Comparison of ENCODE assay signal across 24 mouse cellular contexts in the genomic region with DNA sequence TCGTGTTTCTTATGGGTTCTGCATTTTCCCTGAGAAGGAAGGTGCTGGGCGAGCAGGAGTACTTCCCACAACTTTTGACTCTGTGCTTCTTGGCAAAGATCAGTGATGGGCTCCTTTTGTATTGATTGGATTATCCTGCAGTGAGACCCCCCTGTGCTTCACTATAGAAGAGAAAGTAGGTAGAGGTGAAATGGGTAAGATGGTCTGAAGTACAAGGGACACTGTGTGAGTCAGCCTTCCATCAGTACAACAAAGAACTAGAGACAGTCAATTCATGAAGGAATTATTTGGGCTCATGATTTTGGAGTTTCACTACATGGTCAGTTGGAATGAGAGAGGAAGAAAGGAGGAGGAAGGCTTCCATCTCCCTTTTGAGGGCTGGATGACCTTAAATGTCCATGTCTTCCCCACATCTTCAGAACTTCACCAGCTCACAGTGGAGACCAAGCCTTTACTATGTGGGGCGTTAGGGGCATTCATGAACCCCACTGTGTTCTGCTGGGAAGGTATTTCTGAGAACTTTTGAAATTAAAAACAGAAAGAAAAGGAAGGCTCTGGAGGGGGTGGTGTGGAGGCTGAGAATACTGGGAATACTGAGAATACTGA.
DNase-seq lines count a peak whose midpoint lies in the region; ATAC-seq and TF ChIP-seq lines count a peak whose summit lies in the region.
"Had no signal": no experiment of that assay in that cellular context is flagged by ENCODE, and none has a peak within 500 bp of the region (broad histone marks: within the 10 kb centered on the region; RNA-seq: fewer than 3 reads in every experiment).

No protein-coding gene starts in this region.

- no peak overlapping the region for H3K4me2 ChIP-seq in forebrain, postnatal 0 days (ENCODE audit: low read depth)
- H3K4me2 ChIP-seq: embryonic facial prominence, embryonic 13.5 days; heart, embryonic 12.5 days; hindbrain, embryonic 14.5 days; limb, embryonic 13.5 days; liver, embryonic 13.5 days; lung, embryonic 15.5 days; midbrain, embryonic 15.5 days had no signal

- no peak overlapping the region for H3K9ac ChIP-seq in forebrain, postnatal 0 days
- H3K9ac ChIP-seq: embryonic facial prominence, embryonic 13.5 days; heart, embryonic 12.5 days; hindbrain, embryonic 14.5 days; limb, embryonic 13.5 days; liver, embryonic 13.5 days; lung, embryonic 15.5 days; midbrain, embryonic 15.5 days had no signal

- no peak for TF ChIP-seq CTCF in forebrain, postnatal 0 days (IDR thresholded peaks at IDR 0.05; ENCODE audit: low read depth)

- H3K4me3 ChIP-seq in forebrain, postnatal 0 days (ENCODE audit: low read depth, low read length), result no peak overlapping the region
- H3K4me3 ChIP-seq: embryonic facial prominence, embryonic 13.5 days; heart, embryonic 12.5 days; limb, embryonic 13.5 days; liver, embryonic 13.5 days; lung, embryonic 15.5 days; midbrain, embryonic 15.5 days had no signal

- no peaks in the 10 kb centered on the region for H3K4me1 ChIP-seq in forebrain, postnatal 0 days (ENCODE audit: insufficient read depth)
- H3K4me1 ChIP-seq: embryonic facial prominence, embryonic 13.5 days; limb, embryonic 13.5 days; liver, embryonic 13.5 days; lung, embryonic 15.5 days; midbrain, embryonic 15.5 days had no signal

- no peak overlapping the region for H3K27ac ChIP-seq in forebrain, postnatal 0 days (ENCODE audit: low read depth, low read length)
- H3K27ac ChIP-seq: embryonic facial prominence, embryonic 13.5 days; hindbrain, embryonic 14.5 days; kidney, postnatal 0 days; limb, embryonic 13.5 days; liver, embryonic 13.5 days; lung, embryonic 15.5 days; midbrain, embryonic 15.5 days had no signal

- H3K36me3 ChIP-seq in forebrain, postnatal 0 days (ENCODE audit: insufficient read depth), result no peaks in the 10 kb centered on the region
- H3K36me3 ChIP-seq: embryonic facial prominence, embryonic 13.5 days; heart, embryonic 12.5 days; limb, embryonic 13.5 days; liver, embryonic 13.5 days; lung, embryonic 15.5 days; midbrain, embryonic 15.5 days had no signal

- WGBS in forebrain, postnatal 0 days, result 78% methylated on average over 3 of the region's 3 CpGs

- H3K27me3 ChIP-seq in forebrain, postnatal 0 days (ENCODE audit: insufficient read depth, low read length), result no peaks in the 10 kb centered on the region
- H3K27me3 ChIP-seq: embryonic facial prominence, embryonic 13.5 days; heart, embryonic 12.5 days; limb, embryonic 13.5 days; liver, embryonic 13.5 days; lung, embryonic 15.5 days; midbrain, embryonic 15.5 days had no signal

- peak; percentile 46 for DNase-seq in thymus, postnatal 0 days (ENCODE audit: low spot score)
- no peak for DNase-seq in thymus, postnatal 4 days
- no peak for DNase-seq in forebrain, postnatal 0 days
- DNase-seq in adrenal gland, adult 2 months, result no peak
- no peak for DNase-seq in yolk sac, embryonic 10.5 days (ENCODE audit: low spot score)
- DNase-seq: cerebellum, adult 9-11 months; gastrocnemius, postnatal 36 days; layer of hippocampus, postnatal 36 days; liver, embryonic 13.5 days; lung, postnatal 4 days; retina, postnatal 1 day; right cerebral cortex, postnatal 4 days; thymus, postnatal 36 days had no signal

- H3K9me3 ChIP-seq in forebrain, postnatal 0 days (ENCODE audit: low read length), result no peaks in the 10 kb centered on the region
- H3K9me3 ChIP-seq: embryonic facial prominence, embryonic 13.5 days; heart, embryonic 12.5 days; limb, embryonic 13.5 days; liver, embryonic 13.5 days; lung, embryonic 15.5 days; midbrain, embryonic 15.5 days had no signal

- peak; percentile 45 for ATAC-seq in activated CD4-positive, CD25-positive, alpha-beta regulatory T cell, adult 4 months
- ATAC-seq in megakaryocyte, adult 5-6 weeks (ENCODE audit: poor library complexity, severe bottlenecking), result peak; percentile 54
- ATAC-seq in forebrain, postnatal 0 days, result no peak
- ATAC-seq: forebrain, embryonic 16.5 days; intestine, postnatal 0 days; midbrain, embryonic 15.5 days had no signal
